Mouse (Mus musculus) heart, postnatal 0 days (tissue): Measurements from ENCODE around the gene Mbd5. TPM values are rescaled to one million over a fixed set of nuclear protein-coding genes. Genes with fewer than 3 reads are reported as not detected.

Experiments used
- ATAC-seq: fragments of 200-750 bp; cut with Nextera tagmentation; 2 replicates; pipeline ENCODE4 v1.8.0; 2017; ENCODE audit warnings: low read depth, moderate number of reproducible peaks, moderate library complexity; ENCODE audit not compliant: insufficient read depth
- DNase-seq: peaks from one replicate; pipeline ENCODE4 v3.0.0-alpha.2; 2016; ENCODE audit warnings: low spot score
- H3K27ac ChIP-seq: fragments of 300-500 bp; sonication (generic); 2 replicates; pipeline ENCODE4 v1.5.1; 2014; ENCODE audit warnings: low read depth, mild to moderate bottlenecking
- H3K27me3 ChIP-seq: fragments of 300-500 bp; sonication (generic); 2 replicates; pipeline ENCODE4 v1.6.1; 2014; ENCODE audit warnings: low read length, mixed read lengths; ENCODE audit not compliant: control insufficient read depth, insufficient read depth
- H3K36me3 ChIP-seq: fragments of 300-500 bp; sonication (generic); replicated peaks from 2 replicates; pipeline ENCODE4 v1.6.1; 2014; ENCODE audit warnings: low read length, mixed read lengths; ENCODE audit not compliant: control insufficient read depth, insufficient read depth
- H3K4me1 ChIP-seq: fragments of 300-500 bp; sonication (generic); 2 replicates; pipeline ENCODE4 v1.6.1; 2014; ENCODE audit warnings: antibody characterized with exemption; ENCODE audit not compliant: control insufficient read depth, insufficient read depth
- H3K4me2 ChIP-seq: fragments of 300-500 bp; sonication (generic); 2 replicates; pipeline ENCODE4 v1.6.1; 2014; ENCODE audit warnings: low read depth, mild to moderate bottlenecking, low read length, moderate library complexity
- H3K4me3 ChIP-seq: fragments of 300-500 bp; sonication (generic); 2 replicates; pipeline ENCODE4 v1.5.1; 2014; ENCODE audit warnings: low read depth, low read length
- H3K9ac ChIP-seq: fragments of 300-500 bp; sonication (generic); replicated peaks from 2 replicates; pipeline ENCODE4 v1.6.1; 2014; ENCODE audit warnings: low read depth, low read length, mixed read lengths
- H3K9me3 ChIP-seq: fragments of 300-500 bp; sonication (generic); replicated peaks from 2 replicates; pipeline ENCODE4 v1.6.1; 2016; ENCODE audit warnings: low read length; ENCODE audit not compliant: control insufficient read depth
- CTCF ChIP-seq: IDR thresholded peaks from 2 replicates; pipeline ENCODE4 v1.5.1; 2016; ENCODE audit warnings: antibody characterized with exemption, control low read depth, low read depth
- EP300 ChIP-seq: IDR thresholded peaks from 2 replicates; pipeline ENCODE4 v1.6.1; 2016; ENCODE audit warnings: antibody characterized with exemption, low read depth
- WGBS: fragments of 180-500 bp; shearing (Covaris S2); extraction: QIAGEN DNeasy Blood & Tissue Kit; methylation state at CpG from one replicate; pipeline ENCODE4 v1.1.7; 2014; 5-methylcytosine and 5-hydroxymethylcytosine counted together
- polyA plus RNA-seq: library from polyadenylated mRNA; unstranded; fragments of >200 nt; fragmentation: Nextera tagmentation; extraction: Ambion mirVana; gene quantifications from 2 replicates; pipeline ENCODE4 v1.2.1, GENCODE M21; 2015
- total RNA-seq: library from RNA; depleted of rRNA; stranded (reverse); fragments of >200 nt; gene quantifications from 2 replicates; pipeline ENCODE4 v1.2.3, GENCODE M21; 2014; ENCODE audit warnings: low replicate concordance

The Mbd5 gene
- total and polyA plus RNA-seq, 2 experiments from 2014 or later = 11.5 to 15.4 TPM

DNA sequence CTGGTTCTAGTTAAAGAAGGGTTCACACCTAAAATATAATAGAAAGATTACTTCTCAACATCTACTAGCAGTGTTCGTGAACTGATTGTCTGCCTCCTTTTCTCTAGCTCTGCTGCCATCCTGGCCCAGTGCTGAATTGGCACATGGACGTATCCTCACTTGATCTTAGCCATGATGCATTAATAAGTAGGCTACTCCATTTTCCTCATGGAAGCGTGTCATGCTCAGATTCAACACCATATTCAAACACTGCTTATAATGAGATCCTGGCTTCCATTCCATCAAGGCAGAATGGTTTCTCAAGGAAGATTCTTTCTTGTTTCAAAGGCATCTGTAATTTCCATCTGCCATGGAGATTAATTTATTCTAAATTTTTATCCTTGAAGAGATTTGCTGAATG lies 260.0 kb downstream of the Mbd5 start:
- Histone ChIP-seq H3K27me3 (no peaks in the 10 kb centered on the region), H3K27ac (no peak overlapping the region), H3K4me1 (no peaks in the 10 kb centered on the region), H3K9me3 (no peaks in the 10 kb centered on the region), H3K4me3 (no peak overlapping the region), H3K9ac (no peak overlapping the region), H3K4me2 (no peak overlapping the region), H3K36me3 (no peaks in the 10 kb centered on the region)
- DNase-seq (no peak), ATAC-seq (no peak)
- 95% methylated on average over 3 of the region's 3 CpGs for WGBS
- TF ChIP-seq CTCF = no peak
- TF ChIP-seq EP300 = no peak

DNA sequence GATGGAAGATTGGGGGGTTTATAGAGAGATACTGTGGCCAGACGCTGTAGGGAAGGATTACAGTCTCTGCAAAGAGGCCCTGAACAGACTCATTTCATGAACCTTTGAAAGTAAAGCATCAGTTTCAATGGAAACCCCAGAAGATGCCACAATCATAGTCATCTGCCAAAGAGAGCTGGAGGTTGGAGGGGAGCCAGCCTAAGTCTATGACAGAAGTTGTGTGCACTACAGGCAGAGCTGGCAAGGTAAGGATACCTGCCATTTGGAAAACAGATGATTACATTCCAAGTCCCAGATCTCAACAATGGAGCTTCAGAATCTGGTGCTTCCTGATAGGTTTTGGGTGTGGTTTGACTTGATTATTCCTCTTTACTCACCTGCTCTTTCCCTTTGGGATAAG lies 261.1 kb downstream of the Mbd5 start:
- Histone ChIP-seq H3K27me3 (no peaks in the 10 kb centered on the region), H3K4me2 (no peak overlapping the region), H3K27ac (no peak overlapping the region), H3K9ac (no peak overlapping the region), H3K9me3 (no peaks in the 10 kb centered on the region), H3K4me1 (no peaks in the 10 kb centered on the region), H3K4me3 (no peak overlapping the region), H3K36me3 (no peaks in the 10 kb centered on the region)
- no peak for ATAC-seq
- 94% methylated on average over 1 of the region's 1 CpGs for WGBS
- DNase-seq = no peak
- no peak for TF ChIP-seq EP300
- no peak for TF ChIP-seq CTCF

DNA sequence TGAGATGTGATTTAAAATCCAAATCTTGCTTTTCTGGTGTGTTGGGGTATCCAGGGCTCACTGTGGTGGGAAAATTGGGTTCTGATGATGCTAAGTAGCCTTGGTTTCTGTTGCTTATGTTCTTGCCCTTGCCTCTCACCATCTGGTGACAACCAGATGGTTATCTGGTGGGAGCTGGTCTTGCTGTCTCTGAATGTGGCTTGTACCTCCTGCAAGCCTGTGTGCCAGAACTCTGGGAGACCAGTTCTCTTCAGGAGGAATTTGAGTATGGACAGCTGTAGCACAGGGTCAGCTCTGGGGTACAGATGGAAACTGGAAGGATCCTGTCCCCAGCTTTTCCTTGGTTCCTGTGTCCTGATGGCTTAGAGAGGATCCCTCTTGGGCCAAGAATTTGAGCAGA lies 280.4 kb downstream of the Mbd5 start:
- Histone ChIP-seq H3K36me3 (no peaks in the 10 kb centered on the region), H3K9ac (no peak overlapping the region), H3K27me3 (no peaks in the 10 kb centered on the region), H3K4me3 (no peak overlapping the region), H3K4me1 (no peaks in the 10 kb centered on the region), H3K9me3 (no peaks in the 10 kb centered on the region), H3K4me2 (no peak overlapping the region), H3K27ac (no peak overlapping the region)
- DNase-seq = no peak
- no peak for ATAC-seq
- TF ChIP-seq CTCF (no peak), EP300 (no peak)

DNA sequence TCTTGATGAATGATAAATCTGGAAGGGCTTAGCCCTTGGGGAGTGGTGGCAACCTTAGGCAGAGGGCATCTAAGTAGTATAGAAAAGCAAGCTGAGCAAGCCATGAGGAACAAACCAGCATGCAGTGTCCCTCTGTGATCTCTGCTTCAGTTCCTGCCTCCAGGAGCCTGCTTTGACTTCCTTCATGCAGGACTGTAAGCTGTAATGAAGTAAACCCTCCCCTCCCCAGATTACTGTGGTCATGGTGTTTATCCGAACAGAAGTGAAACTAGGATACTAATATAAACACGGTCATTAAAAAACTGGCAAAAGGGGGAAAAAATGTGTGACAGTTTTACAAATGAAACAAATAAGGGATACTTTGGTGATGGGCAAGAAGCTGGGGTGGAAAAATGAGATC lies 284.8 kb downstream of the Mbd5 start:
- DNase-seq (no peak), ATAC-seq (no peak)
- no peak overlapping the region for H3K4me2 ChIP-seq
- H3K27ac ChIP-seq = no peak overlapping the region
- WGBS = 87% methylated on average over 2 of the region's 2 CpGs
- H3K36me3 ChIP-seq = no peaks in the 10 kb centered on the region
- H3K4me3 ChIP-seq = no peak overlapping the region
- no peak overlapping the region for H3K9ac ChIP-seq
- no peaks in the 10 kb centered on the region for H3K27me3 ChIP-seq
- H3K9me3 ChIP-seq = no peaks in the 10 kb centered on the region
- TF ChIP-seq EP300 (no peak), CTCF (no peak)
- H3K4me1 ChIP-seq = no peaks in the 10 kb centered on the region

DNA sequence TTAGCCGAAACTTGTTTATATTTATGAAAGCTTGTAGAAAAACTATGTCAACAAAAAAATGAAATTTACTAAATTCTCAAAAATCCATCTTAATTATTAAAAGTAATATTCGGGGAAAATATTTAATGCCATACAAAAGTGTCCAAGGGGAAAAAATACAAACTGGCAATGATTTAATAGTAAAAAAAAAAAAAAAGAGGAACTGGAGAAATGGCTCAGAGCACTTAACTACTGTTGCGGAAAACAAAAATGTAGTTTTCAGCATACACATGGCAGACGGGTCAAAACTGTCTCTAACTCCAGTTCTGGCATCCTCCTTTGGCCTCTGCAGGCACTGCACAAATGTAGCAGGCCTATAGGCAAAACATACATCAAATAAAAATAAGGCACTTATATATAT lies 292.4 kb downstream of the Mbd5 start:
- DNase-seq (no peak), ATAC-seq (no peak)
- no peak overlapping the region for H3K4me3 ChIP-seq
- H3K36me3 ChIP-seq = peaks cover 5% of the 10 kb centered on the region; the same call in 1 of the 2 replicates
- no peaks in the 10 kb centered on the region for H3K9me3 ChIP-seq
- no peak overlapping the region for H3K4me2 ChIP-seq
- no peak for TF ChIP-seq EP300
- no peak for TF ChIP-seq CTCF
- 82% methylated on average over 4 of the region's 4 CpGs for WGBS
- no peak overlapping the region for H3K27ac ChIP-seq
- no peaks in the 10 kb centered on the region for H3K4me1 ChIP-seq
- no peak overlapping the region for H3K9ac ChIP-seq
- H3K27me3 ChIP-seq = no peaks in the 10 kb centered on the region

DNA sequence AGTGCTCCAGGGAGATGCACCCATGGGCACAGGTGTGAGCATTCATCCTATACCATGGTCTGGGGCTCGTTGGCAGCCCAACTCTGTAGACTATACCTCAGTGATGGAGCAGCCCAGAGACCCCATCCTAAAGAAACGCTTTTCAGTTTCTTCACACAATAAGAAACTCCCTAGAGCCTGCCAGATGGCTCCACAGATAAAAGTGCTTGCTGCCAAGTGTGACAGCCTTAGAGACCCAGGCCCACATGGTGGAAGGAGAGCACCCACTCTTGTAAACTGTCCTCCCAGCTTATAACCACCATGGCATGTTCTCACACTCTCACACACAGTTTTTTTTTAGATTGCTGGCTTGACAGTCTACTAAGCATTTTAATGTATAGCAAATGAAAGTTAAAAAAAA lies 314.8 kb downstream of the Mbd5 start:
- H3K9me3 ChIP-seq = no peaks in the 10 kb centered on the region
- ATAC-seq = no peak
- 76% methylated on average over 2 of the region's 2 CpGs for WGBS

More for the DNA sequence above, 314.8 kb downstream of the Mbd5 start:
- Histone ChIP-seq H3K4me1 (no peaks in the 10 kb centered on the region), H3K4me3 (no peak overlapping the region), H3K9ac (no peak overlapping the region), H3K36me3 (no peaks in the 10 kb centered on the region; the same call in 1 of the 2 replicates), H3K4me2 (no peak overlapping the region), H3K27ac (no peak overlapping the region), H3K27me3 (no peaks in the 10 kb centered on the region)
- no peak for TF ChIP-seq CTCF
- no peak for TF ChIP-seq EP300
- no peak for DNase-seq
